Mouse (Mus musculus): ENCODE data around the gene Mtus2. TPM values are rescaled to one million over a fixed set of nuclear protein-coding genes. Genes with fewer than 3 reads are reported as not detected.
A peak's percentile ranks its signal among the peaks of the same experiment; 100 is the strongest.

Mtus2 gene
- total and polyA plus RNA-seq, 2 experiments, result 0.18 to 0.66 TPM

DNA sequence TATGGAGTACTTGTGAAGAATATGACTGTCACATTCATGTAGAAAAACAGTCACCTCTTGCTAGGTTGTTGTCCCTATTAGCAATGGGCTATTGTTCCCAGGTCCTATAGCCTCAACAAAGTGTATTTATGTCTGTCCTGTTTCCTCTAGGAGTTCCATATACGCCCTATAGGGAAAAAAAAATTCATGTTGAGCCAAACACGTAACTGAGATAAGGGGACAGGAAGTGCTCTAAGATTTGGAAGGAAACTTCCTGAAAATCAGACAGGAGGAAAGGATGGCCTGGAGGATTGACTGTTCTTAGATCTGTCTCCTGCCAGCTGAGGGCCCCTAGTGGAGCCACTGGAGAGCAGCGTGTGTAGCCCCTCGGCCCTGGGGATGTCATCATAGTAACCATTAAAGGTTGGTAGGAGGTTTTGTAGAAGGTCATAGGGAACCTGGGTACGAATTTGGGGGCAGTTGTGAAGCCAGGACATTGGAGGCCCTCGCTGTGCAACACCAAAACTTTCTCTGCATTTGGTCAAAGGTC, 42.0 kb upstream of the Mtus2 start:
- Histone ChIP-seq H3K4me1 (ENCODE audit: control insufficient read depth, insufficient read depth, low read length) (peaks cover 8% of the 10 kb centered on the region; the same call in 1 of the 2 replicates), H3K27me3 (ENCODE audit: control insufficient read depth, insufficient read depth, low read length) (no peaks in the 10 kb centered on the region), H3K4me3 (ENCODE audit: insufficient read depth, low read depth, low read length) (no peak overlapping the region), H3K79me2 (ENCODE audit: control insufficient read depth, insufficient read depth, low read length) (no peaks in the 10 kb centered on the region), H3K9ac (ENCODE audit: low read depth, low read length) (no peak overlapping the region), H3K27ac (replicated peaks; ENCODE audit: insufficient read depth, low read depth, low read length) (no peak overlapping the region), H3K36me3 (ENCODE audit: control insufficient read depth, insufficient read depth, low read length) (no peaks in the 10 kb centered on the region)
- DNase-seq (ENCODE audit: extremely low read depth, low read depth, low spot score), result no peak
- TF ChIP-seq POLR2A (IDR thresholded peaks at IDR 0.05; ENCODE audit: extremely low read depth, insufficient read depth, low read length), result no peak
- peak; percentile 34 for TF ChIP-seq CTCF (IDR thresholded peaks at IDR 0.05; ENCODE audit: low read depth, low read length)
- WGBS, result 54% methylated on average over 6 of the region's 6 CpGs

GRCm38 (mm10) chr5:147916171-147916570, 40.9 kb upstream of the Mtus2 start:
- Histone ChIP-seq H3K36me3 (ENCODE audit: control insufficient read depth, insufficient read depth, low read length) (no peaks in the 10 kb centered on the region), H3K27ac (replicated peaks; ENCODE audit: insufficient read depth, low read depth, low read length) (no peak overlapping the region), H3K27me3 (ENCODE audit: control insufficient read depth, insufficient read depth, low read length) (no peaks in the 10 kb centered on the region), H3K4me1 (ENCODE audit: control insufficient read depth, insufficient read depth, low read length) (peaks cover 8% of the 10 kb centered on the region; the same call in 1 of the 2 replicates), H3K9ac (ENCODE audit: low read depth, low read length) (no peak overlapping the region), H3K4me3 (ENCODE audit: insufficient read depth, low read depth, low read length) (no peak overlapping the region), H3K79me2 (ENCODE audit: control insufficient read depth, insufficient read depth, low read length) (no peaks in the 10 kb centered on the region)
- TF ChIP-seq CTCF (IDR thresholded peaks at IDR 0.05; ENCODE audit: low read depth, low read length) (no peak), POLR2A (IDR thresholded peaks at IDR 0.05; ENCODE audit: extremely low read depth, insufficient read depth, low read length) (no peak)
- 76% methylated on average over 9 of the region's 9 CpGs for WGBS
- peak; percentile 46 for DNase-seq (ENCODE audit: extremely low read depth, low read depth, low spot score)

DNA sequence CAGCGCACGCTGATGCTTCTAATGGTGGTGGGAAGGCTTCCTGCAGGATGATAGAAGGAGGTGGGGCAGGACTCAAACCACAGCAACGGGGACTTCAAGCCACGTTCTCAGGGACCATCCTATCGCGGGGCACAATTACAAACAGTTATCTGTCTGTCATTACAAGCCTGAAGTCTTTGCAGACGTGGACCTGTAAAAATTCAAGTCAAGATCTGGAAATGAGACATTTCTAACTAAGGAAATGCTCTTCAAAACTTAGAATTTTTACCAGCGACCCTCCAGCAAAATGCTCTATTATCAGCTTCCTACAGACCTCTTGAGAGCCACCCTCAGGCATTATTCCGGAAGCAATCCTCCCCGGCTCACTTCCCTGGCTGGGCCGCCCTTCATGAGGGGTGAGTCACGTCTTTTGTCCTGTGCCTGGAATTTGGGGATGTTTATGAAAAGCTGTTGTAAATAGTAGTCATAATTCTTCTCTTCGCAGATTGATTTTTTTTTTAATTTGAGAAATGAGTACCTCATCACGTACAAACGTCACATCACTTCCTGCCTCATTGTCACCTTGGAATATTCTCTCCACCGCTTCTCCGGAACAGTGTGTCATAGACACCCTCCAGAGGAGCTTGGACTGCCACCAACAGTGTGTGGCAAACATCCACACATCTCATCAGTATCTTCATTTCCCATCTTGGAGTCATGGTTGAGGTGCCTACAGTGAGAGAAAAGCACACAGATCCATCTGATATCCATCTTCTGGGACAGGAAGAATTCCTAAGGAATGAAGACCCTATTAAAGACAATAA, 38.9 kb upstream of the Mtus2 start:
- Histone ChIP-seq H3K4me3 (ENCODE audit: insufficient read depth, low read depth, low read length) (no peak overlapping the region), H3K9ac (ENCODE audit: low read depth, low read length) (no peak overlapping the region), H3K79me2 (ENCODE audit: control insufficient read depth, insufficient read depth, low read length) (no peaks in the 10 kb centered on the region), H3K27me3 (ENCODE audit: control insufficient read depth, insufficient read depth, low read length) (no peaks in the 10 kb centered on the region), H3K4me1 (ENCODE audit: control insufficient read depth, insufficient read depth, low read length) (no peaks in the 10 kb centered on the region), H3K36me3 (ENCODE audit: control insufficient read depth, insufficient read depth, low read length) (no peaks in the 10 kb centered on the region), H3K27ac (replicated peaks; ENCODE audit: insufficient read depth, low read depth, low read length) (no peak overlapping the region)
- WGBS, result 71% methylated on average over 17 of the region's 17 CpGs
- TF ChIP-seq POLR2A (IDR thresholded peaks at IDR 0.05; ENCODE audit: extremely low read depth, insufficient read depth, low read length) (no peak), CTCF (IDR thresholded peaks at IDR 0.05; ENCODE audit: low read depth, low read length) (no peak)
- DNase-seq (ENCODE audit: extremely low read depth, low read depth, low spot score), result no peak

GRCm38 (mm10) chr5:147924621-147925020, 32.5 kb upstream of the Mtus2 start:
- H3K4me3 ChIP-seq (ENCODE audit: insufficient read depth, low read depth, low read length), result no peak overlapping the region
- no peaks in the 10 kb centered on the region for H3K79me2 ChIP-seq (ENCODE audit: control insufficient read depth, insufficient read depth, low read length)

GRCm38 (mm10) chr5:147925935-147926604, 31.1 kb upstream of the Mtus2 start:
- Histone ChIP-seq H3K27ac (replicated peaks; ENCODE audit: insufficient read depth, low read depth, low read length) (no peak overlapping the region), H3K36me3 (ENCODE audit: control insufficient read depth, insufficient read depth, low read length) (no peaks in the 10 kb centered on the region), H3K79me2 (ENCODE audit: control insufficient read depth, insufficient read depth, low read length) (no peaks in the 10 kb centered on the region), H3K4me1 (ENCODE audit: control insufficient read depth, insufficient read depth, low read length) (no peaks in the 10 kb centered on the region), H3K4me3 (ENCODE audit: insufficient read depth, low read depth, low read length) (no peak overlapping the region), H3K9ac (ENCODE audit: low read depth, low read length) (no peak overlapping the region), H3K27me3 (ENCODE audit: control insufficient read depth, insufficient read depth, low read length) (no peaks in the 10 kb centered on the region)
- DNase-seq (ENCODE audit: extremely low read depth, low read depth, low spot score), result no peak
- WGBS, result 65% methylated on average over 15 of the region's 15 CpGs
- TF ChIP-seq CTCF (IDR thresholded peaks at IDR 0.05; ENCODE audit: low read depth, low read length) (peak; percentile 76), POLR2A (IDR thresholded peaks at IDR 0.05; ENCODE audit: extremely low read depth, insufficient read depth, low read length) (no peak)

More at GRCm38 (mm10) chr5:147924621-147925020, 32.5 kb upstream of the Mtus2 start:
- no peak for DNase-seq (ENCODE audit: extremely low read depth, low read depth, low spot score)
- H3K36me3 ChIP-seq (ENCODE audit: control insufficient read depth, insufficient read depth, low read length), result no peaks in the 10 kb centered on the region
- TF ChIP-seq CTCF (IDR thresholded peaks at IDR 0.05; ENCODE audit: low read depth, low read length), result no peak
- TF ChIP-seq POLR2A (IDR thresholded peaks at IDR 0.05; ENCODE audit: extremely low read depth, insufficient read depth, low read length), result no peak
- H3K27ac ChIP-seq (replicated peaks; ENCODE audit: insufficient read depth, low read depth, low read length), result no peak overlapping the region
- H3K4me1 ChIP-seq (ENCODE audit: control insufficient read depth, insufficient read depth, low read length), result no peaks in the 10 kb centered on the region
- H3K27me3 ChIP-seq (ENCODE audit: control insufficient read depth, insufficient read depth, low read length), result no peaks in the 10 kb centered on the region
- WGBS, result 87% methylated on average over 5 of the region's 5 CpGs
- no peak overlapping the region for H3K9ac ChIP-seq (ENCODE audit: low read depth, low read length)
